Mouse (Mus musculus) 3T3-L1 (cell line): ENCODE measurements at regions not wholly inside any gene's neighbourhood (a gene's known extent, or its start where the extent isn't known, plus 50 kb on each side); places are given as distances from the start of the nearest gene placed in this dataset.
"Not testable (repeated sequence)": the region's sequence is repeated elsewhere in the genome, so short reads cannot be mapped to it uniquely, and the experiment has no call there.

Source experiments
- DNase-seq: peaks from one replicate; pipeline ENCODE4 v3.0.0-alpha.2; 2015; ENCODE audit warnings: low read depth, low spot score

- DNase-seq: no peak
Measured at GRCm38 (mm10) chr16:8246445-8246844, 178.5 kb downstream of the Tmem114 start.

GRCm38 (mm10) chr16:8245612-8246011 lies 179.3 kb downstream of the Tmem114 start:
- no peak for DNase-seq

- DNase-seq: no peak
Measured at GRCm38 (mm10) chr16:8234351-8234750, 190.6 kb downstream of the Tmem114 start.

DNA sequence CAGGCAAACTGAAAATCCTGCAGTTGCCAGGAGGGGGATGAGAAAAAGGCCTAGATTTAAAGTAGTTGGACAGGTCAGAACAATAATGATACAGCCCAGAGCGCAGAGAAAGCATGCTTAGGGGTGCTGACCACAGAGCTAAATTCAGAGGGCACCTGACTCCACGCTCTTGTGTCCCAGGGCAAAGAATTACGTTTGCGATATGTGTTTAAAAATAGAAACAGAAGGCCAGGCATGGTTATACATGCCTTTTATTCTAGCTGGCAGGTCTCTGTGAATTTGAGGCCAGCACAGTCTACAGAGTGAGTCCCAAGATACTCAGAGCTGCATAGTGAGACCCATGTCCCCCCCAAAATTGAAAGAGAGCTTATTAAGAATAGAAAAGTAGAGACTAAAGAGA lies 192.9 kb downstream of the Tmem114 start:
- DNase-seq: no peak

- no peak for DNase-seq
Measured at GRCm38 (mm10) chr16:8223625-8224300, 201.2 kb downstream of the Tmem114 start.

DNA sequence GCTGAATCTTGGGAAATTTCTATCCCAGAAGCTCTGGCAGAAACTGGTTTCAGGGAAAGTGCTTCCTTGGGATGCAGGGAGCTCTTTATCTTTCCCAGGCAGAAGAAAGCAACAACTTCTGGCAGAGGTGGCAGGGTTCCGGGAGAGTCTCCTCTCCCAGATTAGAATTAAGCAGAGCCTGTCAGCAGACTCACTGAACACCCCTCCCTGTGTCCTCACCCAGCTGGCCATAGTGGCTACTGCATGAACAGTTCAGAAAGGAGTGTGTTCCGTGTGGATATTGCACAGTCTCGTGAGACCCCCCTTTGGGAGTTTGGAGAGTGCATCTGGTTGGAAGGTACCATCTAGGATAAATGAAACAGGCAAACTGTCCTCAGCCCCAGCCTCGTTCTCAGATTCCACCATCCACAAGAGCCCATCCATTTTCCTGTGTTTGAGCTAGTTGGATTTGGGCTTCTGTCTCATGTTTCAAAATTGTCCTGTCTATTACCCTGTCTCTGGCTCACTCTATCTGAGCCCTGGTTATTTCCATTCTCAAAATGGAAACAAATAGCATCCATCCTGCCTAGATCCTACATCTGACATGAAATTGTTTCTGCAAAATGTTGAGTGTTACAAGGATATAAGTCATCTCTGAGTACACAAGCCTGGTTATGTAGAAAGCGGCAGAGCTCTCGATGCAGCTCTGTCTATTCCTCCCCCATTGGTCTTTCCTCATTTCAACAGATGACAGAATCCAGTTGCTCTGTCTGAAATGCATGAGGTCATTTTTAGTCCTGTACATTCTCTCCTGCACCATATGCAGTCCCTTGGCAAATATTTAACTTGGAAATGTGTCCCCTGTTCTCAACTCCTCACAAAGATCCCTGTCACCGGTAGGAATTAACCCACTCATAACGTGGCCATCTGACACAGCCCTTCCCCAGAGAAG lies 216.4 kb downstream of the Tmem114 start:
- DNase-seq: no peak

DNA sequence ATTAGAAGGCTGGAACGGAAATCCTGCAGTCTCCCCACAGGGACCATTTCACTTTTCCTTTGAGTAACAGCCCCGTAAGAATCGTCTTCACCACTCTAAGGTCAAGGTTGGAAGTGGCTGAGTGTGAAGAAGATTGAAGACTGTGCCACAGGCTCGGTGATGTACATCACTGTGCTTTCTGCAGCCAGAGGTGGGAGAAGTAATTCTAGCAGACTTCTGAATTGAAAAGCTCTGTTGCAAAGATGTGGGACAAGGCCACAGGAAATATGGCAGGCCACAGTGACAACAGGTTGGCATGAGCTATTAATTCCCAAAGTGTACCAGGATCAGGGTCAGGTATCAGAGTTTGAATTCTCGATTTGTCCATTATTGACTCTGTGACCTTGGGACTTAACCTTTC lies 219.9 kb downstream of the Tmem114 start:
- DNase-seq: no peak

DNA sequence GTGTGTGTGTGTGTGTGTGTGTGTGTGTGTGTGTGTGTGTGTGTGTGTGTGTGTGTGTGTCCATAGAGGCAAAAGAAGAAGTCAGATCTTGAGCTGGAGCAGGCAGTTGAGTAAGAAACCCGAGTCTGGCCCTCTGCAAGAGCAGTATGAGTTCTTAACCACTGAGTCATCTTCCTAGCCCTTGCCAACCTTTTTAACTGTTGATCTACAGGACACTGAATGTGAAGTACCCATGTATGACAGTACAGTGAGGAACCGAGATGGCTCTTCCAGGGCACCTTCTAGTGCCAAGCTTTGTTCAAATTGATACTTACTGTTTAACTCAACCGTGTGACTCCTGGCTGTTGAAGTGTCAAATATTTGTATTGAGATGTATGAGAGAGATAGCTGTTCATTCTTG lies 223.6 kb downstream of the Tmem114 start:
- peak; percentile 11 for DNase-seq

- DNase-seq: no peak
Measured at GRCm38 (mm10) chr16:8198771-8199562, 226.0 kb downstream of the Tmem114 start.

DNA sequence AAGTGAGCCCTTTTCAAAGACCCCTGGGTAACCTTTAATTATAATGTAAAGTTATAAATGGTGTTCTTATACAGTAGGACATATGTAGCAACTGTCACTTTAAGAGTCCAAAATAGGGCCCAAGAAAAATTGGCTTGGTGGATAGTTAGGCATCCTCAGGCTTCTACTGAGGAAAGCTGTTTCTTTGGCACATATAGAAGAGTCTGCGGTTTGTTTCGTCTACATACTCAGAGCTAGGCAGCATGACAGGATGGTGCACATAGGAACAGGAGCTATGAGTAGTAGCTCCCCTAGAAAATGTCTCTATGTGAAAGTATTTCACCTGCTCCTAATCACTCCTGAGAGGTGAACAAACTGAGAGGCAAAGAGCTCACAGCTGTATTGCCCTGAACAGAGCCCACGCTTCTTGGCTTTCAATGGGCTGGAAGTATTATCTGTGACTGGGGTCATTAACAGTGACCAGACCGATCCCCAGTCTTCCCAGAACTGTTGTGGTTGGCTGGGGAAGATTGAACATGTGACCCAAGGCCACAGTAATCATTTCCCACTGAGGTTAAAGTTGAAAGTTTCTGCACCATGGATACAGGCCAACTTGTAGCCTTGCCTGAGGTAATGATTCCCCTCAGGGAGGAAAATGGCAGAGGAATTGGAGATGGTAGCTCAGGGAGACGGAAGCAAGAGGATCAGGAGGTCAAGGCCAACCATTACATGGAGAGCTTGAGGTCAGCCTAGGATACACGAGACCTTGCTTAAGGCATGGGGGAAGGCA lies 235.3 kb downstream of the Tmem114 start:
- no peak for DNase-seq

DNA sequence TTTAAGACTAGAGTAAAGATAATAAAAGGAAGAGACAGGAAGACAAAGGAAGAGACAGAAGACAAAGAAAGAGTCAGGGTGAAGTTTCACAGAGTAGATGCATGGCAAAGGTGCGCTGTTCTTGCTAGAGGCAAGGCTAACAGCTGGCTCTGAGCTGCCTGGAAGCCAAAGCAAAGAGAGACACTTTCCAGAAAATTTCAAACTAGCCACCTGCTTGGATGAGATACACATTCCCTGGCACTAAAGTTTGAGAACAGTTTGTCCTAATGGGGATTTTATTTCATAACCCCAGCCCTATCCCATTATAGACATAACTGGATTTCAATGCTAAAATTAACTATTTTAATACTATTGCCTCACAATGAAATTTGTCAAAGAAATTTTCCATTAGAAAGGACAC lies 235.9 kb downstream of the Tmem114 start:
- DNase-seq: no peak

GRCm38 (mm10) chr16:8188505-8188904 lies 236.4 kb downstream of the Tmem114 start:
- DNase-seq: no peak

GRCm38 (mm10) chr16:8184781-8185180 lies 240.2 kb downstream of the Tmem114 start:
- no peak for DNase-seq

DNA sequence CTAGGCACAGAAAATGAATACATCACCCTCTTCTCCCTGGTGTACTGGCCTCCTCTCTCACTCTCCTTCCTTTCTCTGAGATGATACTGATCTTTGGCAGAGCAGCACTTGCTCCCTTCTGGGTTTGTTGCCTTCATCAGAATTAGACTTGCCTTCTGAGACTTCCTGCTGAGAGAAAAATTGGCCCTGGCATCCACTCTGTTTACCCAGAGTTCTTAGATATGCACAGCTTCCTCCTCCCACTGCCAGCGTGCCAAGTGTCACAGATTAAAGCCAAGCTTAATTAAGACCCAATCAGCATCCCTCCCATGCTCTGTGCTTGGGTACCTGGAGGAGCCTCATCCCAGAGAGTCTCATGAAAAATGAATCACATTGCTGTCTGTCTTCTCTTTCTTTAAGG lies 246.0 kb downstream of the Tmem114 start:
- no peak for DNase-seq

GRCm38 (mm10) chr16:8177226-8177625 lies 247.7 kb downstream of the Tmem114 start:
- not testable (repeated sequence) for DNase-seq

GRCm38 (mm10) chr16:8176126-8176525 lies 248.8 kb downstream of the Tmem114 start:
- no peak for DNase-seq
